2 mouse cellular contexts compared by ENCODE assay signal in genomic region chr11:97945738-97946289, GRCm38 (mm10). TPM values are rescaled to one million over a fixed set of nuclear protein-coding genes. Genes with fewer than 3 reads are reported as not detected.
"Had no signal": no experiment of that assay in that cellular context is flagged by ENCODE, and none has a peak within 500 bp of the region (broad histone marks: within the 10 kb centered on the region; RNA-seq: fewer than 3 reads in every experiment).

No protein-coding gene starts in this region.

RNA-seq across cellular contexts. Expression of gene Plxdc1, which starts 40.4 kb away (rescaled TPM):
- polyA plus RNA-seq: limb, embryonic 10.5 days; neural tube, embryonic 11.5 days had no signal
